Mouse (Mus musculus): ENCODE data around the gene Rnf227. TPM values are rescaled to one million over a fixed set of nuclear protein-coding genes. Genes with fewer than 3 reads are reported as not detected.
A peak's percentile ranks its signal among the peaks of the same experiment; 100 is the strongest.

The Rnf227 gene
- polyA plus RNA-seq, 1 experiment from 2014 or later = 146 TPM

GRCm38 (mm10) chr11:69373223-69373965 is 33.1 kb downstream of the Rnf227 start:
- no peak overlapping the region for H3K4me2 ChIP-seq (replicated peaks)
- ATAC-seq = no peak
- no peak overlapping the region for H3K9ac ChIP-seq (replicated peaks)
- no peaks in the 10 kb centered on the region for H3K9me3 ChIP-seq
- H3K36me3 ChIP-seq = peaks cover 20% of the 10 kb centered on the region
- no peak overlapping the region for H3K4me3 ChIP-seq (replicated peaks)
- H3K4me1 ChIP-seq (replicated peaks) = peaks cover 31% of the 10 kb centered on the region
- H3K27me3 ChIP-seq = no peaks in the 10 kb centered on the region
- H3K27ac ChIP-seq = no peak overlapping the region
- 94% methylated on average over 16 of the region's 16 CpGs for WGBS

GRCm38 (mm10) chr11:69375646-69376045 is 35.4 kb downstream of the Rnf227 start:
- H3K4me1 ChIP-seq (replicated peaks) = peaks cover 24% of the 10 kb centered on the region
- 93% methylated on average over 4 of the region's 4 CpGs for WGBS
- H3K36me3 ChIP-seq = peaks cover 20% of the 10 kb centered on the region
- no peak for ATAC-seq
- H3K4me2 ChIP-seq (replicated peaks) = no peak overlapping the region
- no peaks in the 10 kb centered on the region for H3K9me3 ChIP-seq
- no peak overlapping the region for H3K9ac ChIP-seq (replicated peaks)
- no peak overlapping the region for H3K27ac ChIP-seq
- no peaks in the 10 kb centered on the region for H3K27me3 ChIP-seq
- H3K4me3 ChIP-seq (replicated peaks) = no peak overlapping the region

GRCm38 (mm10) chr11:69377766-69378165 is 37.5 kb downstream of the Rnf227 start:
- no peak for ATAC-seq
- H3K27me3 ChIP-seq = no peaks in the 10 kb centered on the region
- H3K4me2 ChIP-seq (replicated peaks) = no peak overlapping the region
- peaks cover 22% of the 10 kb centered on the region for H3K36me3 ChIP-seq
- no peak overlapping the region for H3K27ac ChIP-seq
- H3K4me1 ChIP-seq (replicated peaks) = 0 out of 2 replicates have a peak, but pooled peaks cover 2% of the 10 kb centered on the region
- H3K9me3 ChIP-seq = no peaks in the 10 kb centered on the region
- H3K4me3 ChIP-seq (replicated peaks) = no peak overlapping the region
- 80% methylated on average over 3 of the region's 3 CpGs for WGBS
- H3K9ac ChIP-seq (replicated peaks) = no peak overlapping the region

- no peak for ATAC-seq
- Histone ChIP-seq H3K4me3 (replicated peaks) (no peak overlapping the region), H3K27me3 (no peaks in the 10 kb centered on the region), H3K4me1 (replicated peaks) (no peaks in the 10 kb centered on the region), H3K9me3 (no peaks in the 10 kb centered on the region), H3K27ac (no peak overlapping the region), H3K4me2 (replicated peaks) (no peak overlapping the region), H3K36me3 (peaks cover 18% of the 10 kb centered on the region), H3K9ac (replicated peaks) (no peak overlapping the region)
- WGBS = 91% methylated on average over 3 of the region's 3 CpGs
These were observed 39.3 kb downstream of the Rnf227 start for GRCm38 (mm10) chr11:69379600-69379999.

GRCm38 (mm10) chr11:69381356-69381755 is 41.1 kb downstream of the Rnf227 start:
- H3K27me3 ChIP-seq = no peaks in the 10 kb centered on the region
- H3K36me3 ChIP-seq = peaks cover 14% of the 10 kb centered on the region; the same call in 1 of the 2 replicates
- no peak overlapping the region for H3K4me3 ChIP-seq (replicated peaks)
- H3K9ac ChIP-seq (replicated peaks) = no peak overlapping the region
- H3K4me1 ChIP-seq (replicated peaks) = no peaks in the 10 kb centered on the region
- no peak overlapping the region for H3K27ac ChIP-seq
- WGBS = 86% methylated on average over 6 of the region's 6 CpGs
- H3K4me2 ChIP-seq (replicated peaks) = no peak overlapping the region
- H3K9me3 ChIP-seq = no peaks in the 10 kb centered on the region
- ATAC-seq = no peak

- H3K4me2 ChIP-seq (replicated peaks) = no peak overlapping the region
- H3K27ac ChIP-seq = no peak overlapping the region
- 69% methylated on average over 10 of the region's 10 CpGs for WGBS
- no peak overlapping the region for H3K4me3 ChIP-seq (replicated peaks)
- ATAC-seq = no peak
- H3K9me3 ChIP-seq = no peaks in the 10 kb centered on the region
- no peaks in the 10 kb centered on the region for H3K4me1 ChIP-seq (replicated peaks)
- no peaks in the 10 kb centered on the region for H3K27me3 ChIP-seq
- H3K36me3 ChIP-seq = peaks cover 11% of the 10 kb centered on the region; the same call in 1 of the 2 replicates
- 0 out of 2 replicates have a peak overlapping the region, but pooled peaks have one; percentile 7 for H3K9ac ChIP-seq (replicated peaks)
These were observed 42.3 kb downstream of the Rnf227 start for GRCm38 (mm10) chr11:69382478-69383105.

- 81% methylated on average over 6 of the region's 6 CpGs for WGBS
- no peak for ATAC-seq
- H3K27me3 ChIP-seq = no peaks in the 10 kb centered on the region
These were observed 44.7 kb downstream of the Rnf227 start for GRCm38 (mm10) chr11:69384979-69385378.

GRCm38 (mm10) chr11:69386758-69387157 is 46.5 kb downstream of the Rnf227 start:
- H3K4me3 ChIP-seq (replicated peaks) = no peak overlapping the region
- no peak for ATAC-seq
- WGBS = 87% methylated on average over 7 of the region's 7 CpGs

More at GRCm38 (mm10) chr11:69384979-69385378, 44.7 kb downstream of the Rnf227 start:
- H3K4me2 ChIP-seq (replicated peaks) = no peak overlapping the region
- H3K4me3 ChIP-seq (replicated peaks) = no peak overlapping the region
- no peak overlapping the region for H3K27ac ChIP-seq
- H3K9me3 ChIP-seq = no peaks in the 10 kb centered on the region
- no peak overlapping the region for H3K9ac ChIP-seq (replicated peaks)
- H3K36me3 ChIP-seq = peaks cover 6% of the 10 kb centered on the region; the same call in 1 of the 2 replicates
- H3K4me1 ChIP-seq (replicated peaks) = 0 out of 2 replicates have a peak, but pooled peaks cover 4% of the 10 kb centered on the region

GRCm38 (mm10) chr11:69388680-69389079 is 48.4 kb downstream of the Rnf227 start:
- no peak overlapping the region for H3K4me3 ChIP-seq (replicated peaks)
- WGBS = 96% methylated on average over 4 of the region's 4 CpGs
- ATAC-seq = no peak
- H3K27me3 ChIP-seq = no peaks in the 10 kb centered on the region
- H3K36me3 ChIP-seq = peaks cover 4% of the 10 kb centered on the region
- H3K9me3 ChIP-seq = no peaks in the 10 kb centered on the region
- 0 out of 2 replicates have a peak, but pooled peaks cover 4% of the 10 kb centered on the region for H3K4me1 ChIP-seq (replicated peaks)
- no peak overlapping the region for H3K27ac ChIP-seq
- H3K9ac ChIP-seq (replicated peaks) = no peak overlapping the region
- H3K4me2 ChIP-seq (replicated peaks) = no peak overlapping the region

More at GRCm38 (mm10) chr11:69386758-69387157, 46.5 kb downstream of the Rnf227 start:
- H3K4me1 ChIP-seq (replicated peaks) = 0 out of 2 replicates have a peak, but pooled peaks cover 4% of the 10 kb centered on the region
- no peak overlapping the region for H3K9ac ChIP-seq (replicated peaks)
- no peak overlapping the region for H3K27ac ChIP-seq
- H3K4me2 ChIP-seq (replicated peaks) = no peak overlapping the region
- H3K27me3 ChIP-seq = no peaks in the 10 kb centered on the region
- H3K9me3 ChIP-seq = no peaks in the 10 kb centered on the region
- peaks cover 6% of the 10 kb centered on the region; the same call in 1 of the 2 replicates for H3K36me3 ChIP-seq

- H3K27me3 ChIP-seq = no peaks in the 10 kb centered on the region
- H3K9ac ChIP-seq (replicated peaks) = peak overlapping the region; percentile 28; the same call in 1 of the 2 replicates
- ATAC-seq = peak; percentile 19; the same call in 1 of the 2 replicates
- H3K36me3 ChIP-seq = peaks cover 4% of the 10 kb centered on the region
- H3K4me2 ChIP-seq (replicated peaks) = no peak overlapping the region
- no peak overlapping the region for H3K4me3 ChIP-seq (replicated peaks)
- H3K9me3 ChIP-seq = no peaks in the 10 kb centered on the region
- H3K4me1 ChIP-seq (replicated peaks) = peaks cover 10% of the 10 kb centered on the region
- WGBS = 67% methylated on average over 14 of the region's 14 CpGs
- no peak overlapping the region for H3K27ac ChIP-seq
These were observed 49.5 kb downstream of the Rnf227 start for GRCm38 (mm10) chr11:69389531-69390399.

- H3K9me3 ChIP-seq = no peaks in the 10 kb centered on the region
- no peak overlapping the region for H3K4me3 ChIP-seq (replicated peaks)
- peaks cover 10% of the 10 kb centered on the region for H3K4me1 ChIP-seq (replicated peaks)
- peaks cover 4% of the 10 kb centered on the region for H3K36me3 ChIP-seq
- no peaks in the 10 kb centered on the region for H3K27me3 ChIP-seq
- no peak overlapping the region for H3K27ac ChIP-seq
- 50% methylated on average over 10 of the region's 10 CpGs for WGBS
- no peak overlapping the region for H3K9ac ChIP-seq (replicated peaks)
- no peak overlapping the region for H3K4me2 ChIP-seq (replicated peaks)
- ATAC-seq = peak; percentile 49; the same call in 1 of the 2 replicates
These were observed 50.3 kb downstream of the Rnf227 start for GRCm38 (mm10) chr11:69390400-69391034.
